In genomic region chr13:98503601-98504000, GRCm38 (mm10) we compare ENCODE assay signal across 12 mouse cellular contexts. TPM values are rescaled to one million over a fixed set of nuclear protein-coding genes. Genes with fewer than 3 reads are reported as not detected.
DNase-seq lines count a peak whose midpoint lies in the region; ATAC-seq lines count a peak whose summit lies in the region.
"Had no signal": no experiment of that assay in that cellular context is flagged by ENCODE, and none has a peak within 500 bp of the region (broad histone marks: within the 10 kb centered on the region; RNA-seq: fewer than 3 reads in every experiment).

No protein-coding gene starts in this region.

- H3K4me2 ChIP-seq in kidney, embryonic 15.5 days: peak overlapping the region; percentile 82
- peak overlapping the region; percentile 61 for H3K4me2 ChIP-seq in forebrain, embryonic 12.5 days
- peak overlapping the region; percentile 71 for H3K4me2 ChIP-seq in midbrain, embryonic 12.5 days (replicated peaks)

- 2% methylated on average over 8 of the region's 8 CpGs for WGBS in kidney, embryonic 15.5 days
- under 1% methylated on average over 8 of the region's 8 CpGs for WGBS in forebrain, embryonic 12.5 days
- WGBS in midbrain, embryonic 12.5 days: under 1% methylated on average over 8 of the region's 8 CpGs

- H3K9ac ChIP-seq in kidney, embryonic 15.5 days: no peak overlapping the region
- no peak overlapping the region for H3K9ac ChIP-seq in forebrain, embryonic 12.5 days
- H3K9ac ChIP-seq in midbrain, embryonic 12.5 days (replicated peaks): no peak overlapping the region
- H3K9ac ChIP-seq: liver, embryonic 15.5 days had no signal

- no peak for ATAC-seq in kidney, embryonic 15.5 days (replicated peaks; ENCODE audit: low FRiP score)
- ATAC-seq in forebrain, embryonic 12.5 days (ENCODE audit: low FRiP score): peak; percentile 62; the same call in 1 of the 2 replicates
- ATAC-seq in midbrain, embryonic 12.5 days (ENCODE audit: low FRiP score, low read depth): no peak; the same call in 1 of the 2 replicates

- DNase-seq in kidney, postnatal 36 days: no peak
- peak; percentile 93 for DNase-seq in embryo, embryonic 10.5 days (ENCODE audit: low spot score)
- no peak for DNase-seq in left cerebral cortex, adult 11 months (ENCODE audit: low spot score)
- no peak for DNase-seq in layer of hippocampus, adult 8-10 months (ENCODE audit: low spot score in 2 of 2)
- DNase-seq: adrenal gland, postnatal 25 days; gastrocnemius, postnatal 36 days; thymus, postnatal 4 days had no signal

- peaks cover 99% of the 10 kb centered on the region for H3K27me3 ChIP-seq in kidney, embryonic 15.5 days
- H3K27me3 ChIP-seq in forebrain, embryonic 12.5 days: peaks cover 97% of the 10 kb centered on the region
- H3K27me3 ChIP-seq in midbrain, embryonic 12.5 days: peaks cover 97% of the 10 kb centered on the region

- no peaks in the 10 kb centered on the region for H3K9me3 ChIP-seq in kidney, embryonic 15.5 days (replicated peaks)
- H3K9me3 ChIP-seq in forebrain, embryonic 12.5 days: no peaks in the 10 kb centered on the region
- H3K9me3 ChIP-seq in midbrain, embryonic 12.5 days: no peaks in the 10 kb centered on the region
- H3K9me3 ChIP-seq: G1E; liver, embryonic 15.5 days had no signal

- no peaks in the 10 kb centered on the region for H3K36me3 ChIP-seq in kidney, embryonic 15.5 days
- H3K36me3 ChIP-seq in forebrain, embryonic 12.5 days (replicated peaks): no peaks in the 10 kb centered on the region
- no peaks in the 10 kb centered on the region for H3K36me3 ChIP-seq in midbrain, embryonic 12.5 days
- H3K36me3 ChIP-seq: G1E; liver, embryonic 15.5 days had no signal

- peaks cover 43% of the 10 kb centered on the region for H3K4me1 ChIP-seq in kidney, embryonic 15.5 days
- peaks cover 36% of the 10 kb centered on the region for H3K4me1 ChIP-seq in forebrain, embryonic 12.5 days
- peaks cover 23% of the 10 kb centered on the region for H3K4me1 ChIP-seq in midbrain, embryonic 12.5 days
- H3K4me1 ChIP-seq: liver, embryonic 15.5 days had no signal

- H3K27ac ChIP-seq in kidney, embryonic 15.5 days: peak overlapping the region; percentile 59; the same call in 1 of the 2 replicates
- H3K27ac ChIP-seq in forebrain, embryonic 12.5 days: no peak overlapping the region
- no peak overlapping the region for H3K27ac ChIP-seq in midbrain, embryonic 12.5 days (replicated peaks)
- H3K27ac ChIP-seq: liver, embryonic 15.5 days had no signal

- peak overlapping the region; percentile 45 for H3K4me3 ChIP-seq in kidney, embryonic 15.5 days (replicated peaks)
- no peak overlapping the region for H3K4me3 ChIP-seq in forebrain, embryonic 12.5 days (replicated peaks)
- H3K4me3 ChIP-seq in midbrain, embryonic 12.5 days: no peak overlapping the region; the same call in 1 of the 2 replicates
- H3K4me3 ChIP-seq: liver, embryonic 15.5 days had no signal

RNA-seq across cellular contexts. Expression of gene Gm10320, which starts 11.8 kb away (rescaled TPM):
- polyA plus RNA-seq in kidney, embryonic 15.5 days (2015; fragmentation: Nextera tagmentation; extraction: Ambion mirVana): 1.1 and 2.6 TPM in 2 replicates
- polyA plus RNA-seq in forebrain, embryonic 12.5 days (2016; fragmentation: Nextera tagmentation; extraction: Ambion mirVana): 0.93 and 1.4 TPM in 2 replicates
- 0.87 TPM in 1 of 2 replicates, not detected in the other for polyA plus RNA-seq in midbrain, embryonic 12.5 days (2016; fragmentation: Nextera tagmentation; extraction: Ambion mirVana)
- not detected for total RNA-seq in layer of hippocampus, adult 8-10 months (2022)
- total RNA-seq: adrenal gland, postnatal 25 days; gastrocnemius, postnatal 36 days had no signal
